31 mouse cellular contexts compared by ENCODE assay signal in genomic region chr12:59786831-59787230, GRCm38 (mm10).
DNase-seq lines count a peak whose midpoint lies in the region; ATAC-seq and TF ChIP-seq lines count a peak whose summit lies in the region.
"Had no signal": no experiment of that assay in that cellular context is flagged by ENCODE, and none has a peak within 500 bp of the region (broad histone marks: within the 10 kb centered on the region; RNA-seq: fewer than 3 reads in every experiment).

No protein-coding gene starts in this region.

- no peak overlapping the region for H3K27ac ChIP-seq in forebrain, embryonic 16.5 days (ENCODE audit: low read length)
- no peak overlapping the region for H3K27ac ChIP-seq in forebrain, postnatal 0 days (ENCODE audit: low read depth, low read length)
- no peak overlapping the region for H3K27ac ChIP-seq in midbrain, embryonic 14.5 days (replicated peaks; ENCODE audit: low read depth, low read length)
- H3K27ac ChIP-seq in thymus, adult 2 months (ENCODE audit: control insufficient read depth, insufficient read depth, low read length): no peak overlapping the region
- no peak overlapping the region for H3K27ac ChIP-seq in neural tube, embryonic 15.5 days (replicated peaks)
- H3K27ac ChIP-seq: embryonic facial prominence, embryonic 10.5 days; embryonic facial prominence, embryonic 13.5 days; forebrain, embryonic 13.5 days; heart, adult 2 months; heart, embryonic 10.5 days; heart, embryonic 13.5 days; hindbrain, embryonic 14.5 days; hindbrain, postnatal 0 days had no signal

- DNase-seq in forebrain, postnatal 0 days: no peak
- peak; percentile 50 for DNase-seq in brain, embryonic 14.5 days (ENCODE audit: low read depth)
- peak; percentile 53 for DNase-seq in midbrain, embryonic 14.5 days
- DNase-seq in thymus, adult 2 months: no peak
- DNase-seq: adrenal gland, postnatal 10 days; adrenal gland, postnatal 36 days; B cell, adult 2 months; cerebellum, adult 11-12 months; cerebellum, adult 8-10 months; cerebellum, postnatal 10 days; cerebellum, postnatal 36 days; embryo, embryonic 11 days; gastrocnemius, postnatal 10 days; gastrocnemius, postnatal 36 days; heart, adult 2 months; heart, postnatal 14 days; heart, postnatal 4 days had no signal

- no peak for TF ChIP-seq CTCF in forebrain, postnatal 0 days (IDR thresholded peaks at IDR 0.05; ENCODE audit: low read depth)
- no peak for TF ChIP-seq CTCF in brain, embryonic 14.5 days (IDR thresholded peaks at IDR 0.05; ENCODE audit: borderline replicate concordance, extremely low read depth, insufficient read depth, insufficient read length)
- TF ChIP-seq CTCF in thymus, adult 2 months (IDR thresholded peaks at IDR 0.05; ENCODE audit: borderline replicate concordance, control insufficient read depth, extremely low read depth, insufficient read depth, low read length, poor library complexity): no peak

- H3K36me3 ChIP-seq in forebrain, embryonic 16.5 days (ENCODE audit: control insufficient read depth, insufficient read depth): no peaks in the 10 kb centered on the region
- no peaks in the 10 kb centered on the region for H3K36me3 ChIP-seq in forebrain, postnatal 0 days (ENCODE audit: insufficient read depth)
- no peaks in the 10 kb centered on the region for H3K36me3 ChIP-seq in midbrain, embryonic 14.5 days (ENCODE audit: control insufficient read depth, insufficient read depth, low read length)
- no peaks in the 10 kb centered on the region for H3K36me3 ChIP-seq in thymus, adult 2 months (ENCODE audit: control insufficient read depth, insufficient read depth, low read length)
- H3K36me3 ChIP-seq in neural tube, embryonic 15.5 days: no peaks in the 10 kb centered on the region
- H3K36me3 ChIP-seq: embryonic facial prominence, embryonic 10.5 days; embryonic facial prominence, embryonic 13.5 days; G1E; heart, embryonic 10.5 days; heart, embryonic 13.5 days had no signal

- H3K4me1 ChIP-seq in forebrain, embryonic 16.5 days (replicated peaks; ENCODE audit: control insufficient read depth, insufficient read depth, low read length): no peaks in the 10 kb centered on the region
- H3K4me1 ChIP-seq in forebrain, postnatal 0 days (ENCODE audit: insufficient read depth): no peaks in the 10 kb centered on the region
- H3K4me1 ChIP-seq in midbrain, embryonic 14.5 days (ENCODE audit: control insufficient read depth, insufficient read depth, low read length): no peaks in the 10 kb centered on the region
- no peaks in the 10 kb centered on the region for H3K4me1 ChIP-seq in thymus, adult 2 months (replicated peaks; ENCODE audit: control insufficient read depth, insufficient read depth, low read length)
- no peaks in the 10 kb centered on the region for H3K4me1 ChIP-seq in neural tube, embryonic 15.5 days
- H3K4me1 ChIP-seq: embryonic facial prominence, embryonic 10.5 days; embryonic facial prominence, embryonic 13.5 days; forebrain, embryonic 13.5 days; heart, embryonic 10.5 days had no signal

- no peak overlapping the region for H3K9ac ChIP-seq in forebrain, embryonic 16.5 days (replicated peaks; ENCODE audit: low read depth, low read length)
- no peak overlapping the region for H3K9ac ChIP-seq in forebrain, postnatal 0 days
- H3K9ac ChIP-seq in midbrain, embryonic 14.5 days (replicated peaks; ENCODE audit: low read length): no peak overlapping the region
- no peak overlapping the region for H3K9ac ChIP-seq in neural tube, embryonic 15.5 days (replicated peaks)
- H3K9ac ChIP-seq: embryonic facial prominence, embryonic 13.5 days; forebrain, embryonic 13.5 days; heart, embryonic 13.5 days; hindbrain, embryonic 14.5 days had no signal

- no peak overlapping the region for H3K4me3 ChIP-seq in forebrain, embryonic 16.5 days (replicated peaks; ENCODE audit: low read length)
- no peak overlapping the region for H3K4me3 ChIP-seq in forebrain, postnatal 0 days (ENCODE audit: low read depth, low read length)
- H3K4me3 ChIP-seq in midbrain, embryonic 14.5 days (replicated peaks; ENCODE audit: low read depth, low read length): no peak overlapping the region
- no peak overlapping the region for H3K4me3 ChIP-seq in thymus, adult 2 months (ENCODE audit: control insufficient read depth, insufficient read depth, low read length)
- H3K4me3 ChIP-seq in neural tube, embryonic 15.5 days (replicated peaks): no peak overlapping the region
- H3K4me3 ChIP-seq: embryonic facial prominence, embryonic 10.5 days; embryonic facial prominence, embryonic 13.5 days; erythroblast, embryonic 14.5 days; forebrain, embryonic 13.5 days; heart, adult 2 months; heart, embryonic 10.5 days; heart, embryonic 13.5 days had no signal

- H3K27me3 ChIP-seq in forebrain, embryonic 16.5 days (replicated peaks; ENCODE audit: control insufficient read depth, insufficient read depth, low read length): no peaks in the 10 kb centered on the region
- no peaks in the 10 kb centered on the region for H3K27me3 ChIP-seq in forebrain, postnatal 0 days (ENCODE audit: insufficient read depth, low read length)
- no peaks in the 10 kb centered on the region for H3K27me3 ChIP-seq in midbrain, embryonic 14.5 days (ENCODE audit: control insufficient read depth, insufficient read depth, low read length)
- H3K27me3 ChIP-seq in thymus, adult 2 months (ENCODE audit: control insufficient read depth, insufficient read depth, low read length): no peaks in the 10 kb centered on the region
- H3K27me3 ChIP-seq in neural tube, embryonic 15.5 days (replicated peaks): no peaks in the 10 kb centered on the region
- H3K27me3 ChIP-seq: CH12.LX; embryonic facial prominence, embryonic 13.5 days; forebrain, embryonic 13.5 days; heart, embryonic 13.5 days; Patski had no signal

- H3K9me3 ChIP-seq in forebrain, embryonic 16.5 days (ENCODE audit: control insufficient read depth, low read length): no peaks in the 10 kb centered on the region
- H3K9me3 ChIP-seq in forebrain, postnatal 0 days (ENCODE audit: low read length): no peaks in the 10 kb centered on the region
- H3K9me3 ChIP-seq in midbrain, embryonic 14.5 days (ENCODE audit: control insufficient read depth, low read length): no peaks in the 10 kb centered on the region
- no peaks in the 10 kb centered on the region for H3K9me3 ChIP-seq in neural tube, embryonic 15.5 days (replicated peaks)
- H3K9me3 ChIP-seq: embryonic facial prominence, embryonic 10.5 days; embryonic facial prominence, embryonic 13.5 days; forebrain, embryonic 13.5 days; heart, embryonic 10.5 days; heart, embryonic 13.5 days had no signal

- H3K4me2 ChIP-seq in forebrain, embryonic 16.5 days (ENCODE audit: low read length): no peak overlapping the region
- H3K4me2 ChIP-seq in forebrain, postnatal 0 days (ENCODE audit: low read depth): no peak overlapping the region
- no peak overlapping the region for H3K4me2 ChIP-seq in midbrain, embryonic 14.5 days (ENCODE audit: low read length)
- no peak overlapping the region for H3K4me2 ChIP-seq in neural tube, embryonic 15.5 days
- H3K4me2 ChIP-seq: embryonic facial prominence, embryonic 13.5 days; forebrain, embryonic 13.5 days; heart, embryonic 13.5 days; hindbrain, embryonic 14.5 days had no signal

- ATAC-seq in forebrain, embryonic 16.5 days: 0 out of 2 replicates have a peak, but pooled peaks have one; percentile 40
- ATAC-seq in forebrain, postnatal 0 days: no peak
- ATAC-seq in midbrain, embryonic 14.5 days (ENCODE audit: low FRiP score, low TSS enrichment): peak; percentile 24; the same call in 1 of the 2 replicates
- no peak for ATAC-seq in neural tube, embryonic 15.5 days (ENCODE audit: low FRiP score)
- ATAC-seq: forebrain, embryonic 13.5 days; hindbrain, postnatal 0 days; inflammation-experienced regulatory T-cells, adult 6 months; Patski had no signal

- TF ChIP-seq POLR2A in brain, embryonic 14.5 days (IDR thresholded peaks at IDR 0.05; ENCODE audit: borderline replicate concordance, extremely low read depth, insufficient read depth, insufficient read length, poor library complexity, severe bottlenecking): no peak
- TF ChIP-seq POLR2A in thymus, adult 2 months (IDR thresholded peaks at IDR 0.05; ENCODE audit: control insufficient read depth, extremely low read depth, insufficient read depth, low read length, poor library complexity): no peak

- 27% methylated on average over 4 of the region's 4 CpGs for WGBS in forebrain, embryonic 16.5 days
- WGBS in forebrain, postnatal 0 days: 27% methylated on average over 4 of the region's 4 CpGs
- 27% methylated on average over 4 of the region's 4 CpGs for WGBS in midbrain, embryonic 14.5 days
- 84% methylated on average over 4 of the region's 4 CpGs for WGBS in thymus, adult 2 months
- WGBS in neural tube, embryonic 15.5 days: 64% methylated on average over 4 of the region's 4 CpGs

Comparison
In these comparisons a context has a peak if more than half of its experiments do, and no peak if none do; other contexts are left out.
1. ATAC-seq: peak in forebrain, embryonic 16.5 days (single experiment) and midbrain, embryonic 14.5 days (single experiment); none in forebrain, postnatal 0 days (single experiment) and neural tube, embryonic 15.5 days (single experiment).
2. DNase-seq: peak in brain, embryonic 14.5 days (single experiment) and midbrain, embryonic 14.5 days (single experiment); none in forebrain, postnatal 0 days (single experiment) and thymus, adult 2 months (single experiment).